19 mouse cellular contexts compared by ENCODE assay signal in the genomic region with DNA sequence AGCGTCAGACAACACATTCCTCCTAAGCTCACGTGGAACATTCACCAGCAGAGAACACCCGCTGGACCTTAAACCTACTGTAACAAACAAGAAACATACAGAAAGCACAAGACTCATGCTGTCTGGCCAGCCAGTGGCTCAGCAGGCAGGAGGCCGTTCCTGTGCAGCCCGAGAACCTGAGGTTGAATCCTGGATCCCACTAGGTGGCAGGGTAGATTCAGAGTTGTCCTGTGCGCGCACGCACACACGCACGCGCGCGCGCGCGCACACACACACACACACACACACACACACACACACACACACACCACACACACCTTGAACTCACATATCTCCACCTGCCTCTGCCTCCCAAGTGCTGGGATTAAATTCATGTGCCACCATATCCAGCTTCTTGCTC.
DNase-seq lines count a peak whose midpoint lies in the region; ATAC-seq and TF ChIP-seq lines count a peak whose summit lies in the region.
"Had no signal": no experiment of that assay in that cellular context is flagged by ENCODE, and none has a peak within 500 bp of the region (broad histone marks: within the 10 kb centered on the region; RNA-seq: fewer than 3 reads in every experiment).

No protein-coding gene starts in this region.

- H3K4me2 ChIP-seq in kidney, postnatal 0 days (ENCODE audit: low read length) = no peak overlapping the region
- no peak overlapping the region for H3K4me2 ChIP-seq in midbrain, embryonic 14.5 days (ENCODE audit: low read length)
- H3K4me2 ChIP-seq in midbrain, embryonic 13.5 days (replicated peaks) = no peak overlapping the region
- no peak overlapping the region for H3K4me2 ChIP-seq in neural tube, embryonic 15.5 days
- H3K4me2 ChIP-seq: forebrain, embryonic 12.5 days; heart, embryonic 11.5 days; limb, embryonic 12.5 days; liver, embryonic 13.5 days; midbrain, embryonic 15.5 days had no signal

- no peaks in the 10 kb centered on the region for H3K27me3 ChIP-seq in kidney, postnatal 0 days (ENCODE audit: insufficient read depth, low read length)
- no peaks in the 10 kb centered on the region for H3K27me3 ChIP-seq in midbrain, embryonic 14.5 days (ENCODE audit: control insufficient read depth, insufficient read depth, low read length)
- no peaks in the 10 kb centered on the region for H3K27me3 ChIP-seq in midbrain, embryonic 13.5 days
- no peaks in the 10 kb centered on the region for H3K27me3 ChIP-seq in neural tube, embryonic 15.5 days (replicated peaks)
- H3K27me3 ChIP-seq: forebrain, embryonic 12.5 days; limb, embryonic 12.5 days; liver, embryonic 13.5 days; midbrain, embryonic 15.5 days had no signal

- H3K4me1 ChIP-seq in kidney, postnatal 0 days (replicated peaks; ENCODE audit: insufficient read depth, low read length) = no peaks in the 10 kb centered on the region
- peaks cover 9% of the 10 kb centered on the region for H3K4me1 ChIP-seq in midbrain, embryonic 14.5 days (ENCODE audit: control insufficient read depth, insufficient read depth, low read length)
- peaks cover 10% of the 10 kb centered on the region; the same call in 1 of the 2 replicates for H3K4me1 ChIP-seq in midbrain, embryonic 13.5 days (replicated peaks)
- peaks cover 21% of the 10 kb centered on the region for H3K4me1 ChIP-seq in neural tube, embryonic 15.5 days
- H3K4me1 ChIP-seq: liver, embryonic 13.5 days had no signal

- DNase-seq in kidney, postnatal 0 days (ENCODE audit: low spot score) = no peak
- no peak for DNase-seq in kidney, postnatal 4 days
- DNase-seq in midbrain, embryonic 14.5 days = peak; percentile 26
- DNase-seq in R1 (ENCODE audit: low read depth, low spot score) = peak; percentile 46
- no peak for DNase-seq in adrenal gland, postnatal 14 days
- DNase-seq: cerebellum, adult 9-11 months; embryo, embryonic 11 days; gastrocnemius, postnatal 36 days; kidney, adult 9 months; liver, embryonic 13.5 days; right cerebral cortex, postnatal 14 days had no signal

- 76% methylated on average over 16 of the region's 16 CpGs for WGBS in kidney, postnatal 0 days
- 83% methylated on average over 16 of the region's 16 CpGs for WGBS in midbrain, embryonic 14.5 days
- 85% methylated on average over 16 of the region's 16 CpGs for WGBS in midbrain, embryonic 13.5 days
- 80% methylated on average over 16 of the region's 16 CpGs for WGBS in neural tube, embryonic 15.5 days

- no peak overlapping the region for H3K9ac ChIP-seq in kidney, postnatal 0 days (ENCODE audit: low read depth, low read length)
- H3K9ac ChIP-seq in midbrain, embryonic 14.5 days (replicated peaks; ENCODE audit: low read length) = no peak overlapping the region
- H3K9ac ChIP-seq in midbrain, embryonic 13.5 days (replicated peaks) = no peak overlapping the region
- H3K9ac ChIP-seq in neural tube, embryonic 15.5 days (replicated peaks) = no peak overlapping the region
- H3K9ac ChIP-seq: forebrain, embryonic 12.5 days; limb, embryonic 12.5 days; liver, embryonic 13.5 days; midbrain, embryonic 15.5 days had no signal

- ATAC-seq in kidney, postnatal 0 days (replicated peaks; ENCODE audit: low FRiP score, low read depth) = no peak; the same call in 1 of the 2 replicates
- no peak for ATAC-seq in midbrain, embryonic 14.5 days (ENCODE audit: low FRiP score, low TSS enrichment)
- ATAC-seq in midbrain, embryonic 13.5 days = no peak
- ATAC-seq in neural tube, embryonic 15.5 days (ENCODE audit: low FRiP score) = no peak
- ATAC-seq: CD4-positive, CD25-positive, alpha-beta regulatory T cell, adult 4 months; midbrain, embryonic 15.5 days had no signal

- no peak overlapping the region for H3K27ac ChIP-seq in kidney, postnatal 0 days
- H3K27ac ChIP-seq in midbrain, embryonic 14.5 days (replicated peaks; ENCODE audit: low read depth, low read length) = no peak overlapping the region
- H3K27ac ChIP-seq in midbrain, embryonic 13.5 days = no peak overlapping the region
- H3K27ac ChIP-seq in neural tube, embryonic 15.5 days (replicated peaks) = no peak overlapping the region
- H3K27ac ChIP-seq: forebrain, embryonic 12.5 days; left cerebral cortex, adult 2 months; limb, embryonic 12.5 days; liver, embryonic 13.5 days; midbrain, embryonic 15.5 days had no signal

- peak; percentile 25; the same call in 1 of the 2 replicates for TF ChIP-seq CTCF in kidney, postnatal 0 days (IDR thresholded peaks at IDR 0.05; ENCODE audit: low read depth)

- H3K4me3 ChIP-seq in kidney, postnatal 0 days (replicated peaks; ENCODE audit: low read depth, low read length) = no peak overlapping the region
- H3K4me3 ChIP-seq in midbrain, embryonic 14.5 days (replicated peaks; ENCODE audit: low read depth, low read length) = no peak overlapping the region
- H3K4me3 ChIP-seq in midbrain, embryonic 13.5 days (replicated peaks) = no peak overlapping the region
- H3K4me3 ChIP-seq in neural tube, embryonic 15.5 days (replicated peaks) = no peak overlapping the region
- H3K4me3 ChIP-seq: forebrain, embryonic 12.5 days; left cerebral cortex, adult 2 months; limb, embryonic 12.5 days; liver, embryonic 13.5 days; midbrain, embryonic 15.5 days had no signal

- no peaks in the 10 kb centered on the region for H3K9me3 ChIP-seq in kidney, postnatal 0 days (replicated peaks; ENCODE audit: low read length)
- H3K9me3 ChIP-seq in midbrain, embryonic 14.5 days (ENCODE audit: control insufficient read depth, low read length) = no peaks in the 10 kb centered on the region
- H3K9me3 ChIP-seq in midbrain, embryonic 13.5 days = no peaks in the 10 kb centered on the region
- H3K9me3 ChIP-seq in neural tube, embryonic 15.5 days (replicated peaks) = no peaks in the 10 kb centered on the region
- H3K9me3 ChIP-seq: forebrain, embryonic 12.5 days; limb, embryonic 12.5 days; liver, embryonic 13.5 days; midbrain, embryonic 15.5 days had no signal

- H3K36me3 ChIP-seq in kidney, postnatal 0 days (ENCODE audit: insufficient read depth, low read length) = no peaks in the 10 kb centered on the region
- no peaks in the 10 kb centered on the region for H3K36me3 ChIP-seq in midbrain, embryonic 14.5 days (ENCODE audit: control insufficient read depth, insufficient read depth, low read length)
- no peaks in the 10 kb centered on the region for H3K36me3 ChIP-seq in midbrain, embryonic 13.5 days
- no peaks in the 10 kb centered on the region for H3K36me3 ChIP-seq in neural tube, embryonic 15.5 days
- H3K36me3 ChIP-seq: forebrain, embryonic 12.5 days; limb, embryonic 12.5 days; liver, embryonic 13.5 days; midbrain, embryonic 15.5 days had no signal

Comparison
In these comparisons a context has a peak if more than half of its experiments do, and no peak if none do; other contexts are left out.
1. DNase-seq: peak in midbrain, embryonic 14.5 days (single experiment) and R1 (single experiment); none in kidney, postnatal 0 days (single experiment), kidney, postnatal 4 days (0 of 2) and adrenal gland, postnatal 14 days (single experiment).